Mouse (Mus musculus) heart, postnatal 0 days (tissue): Measurements from ENCODE around the gene Agap2. TPM values are rescaled to one million over a fixed set of nuclear protein-coding genes. Genes with fewer than 3 reads are reported as not detected.
"Not testable (repeated sequence)": the region's sequence is repeated elsewhere in the genome, so short reads cannot be mapped to it uniquely, and the experiment has no call there.

ENCODE experiments used
- ATAC-seq: fragments of 200-750 bp; cut with Nextera tagmentation; 2 replicates; pipeline ENCODE4 v1.8.0; 2017; ENCODE audit warnings: low read depth, moderate number of reproducible peaks, moderate library complexity; ENCODE audit not compliant: insufficient read depth
- DNase-seq: peaks from one replicate; pipeline ENCODE4 v3.0.0-alpha.2; 2016; ENCODE audit warnings: low spot score
- H3K27ac ChIP-seq: fragments of 300-500 bp; sonication (generic); 2 replicates; pipeline ENCODE4 v1.5.1; 2014; ENCODE audit warnings: low read depth, mild to moderate bottlenecking
- H3K27me3 ChIP-seq: fragments of 300-500 bp; sonication (generic); 2 replicates; pipeline ENCODE4 v1.6.1; 2014; ENCODE audit warnings: low read length, mixed read lengths; ENCODE audit not compliant: control insufficient read depth, insufficient read depth
- H3K36me3 ChIP-seq: fragments of 300-500 bp; sonication (generic); replicated peaks from 2 replicates; pipeline ENCODE4 v1.6.1; 2014; ENCODE audit warnings: low read length, mixed read lengths; ENCODE audit not compliant: control insufficient read depth, insufficient read depth
- H3K4me1 ChIP-seq: fragments of 300-500 bp; sonication (generic); 2 replicates; pipeline ENCODE4 v1.6.1; 2014; ENCODE audit warnings: antibody characterized with exemption; ENCODE audit not compliant: control insufficient read depth, insufficient read depth
- H3K4me2 ChIP-seq: fragments of 300-500 bp; sonication (generic); 2 replicates; pipeline ENCODE4 v1.6.1; 2014; ENCODE audit warnings: low read depth, mild to moderate bottlenecking, low read length, moderate library complexity
- H3K4me3 ChIP-seq: fragments of 300-500 bp; sonication (generic); 2 replicates; pipeline ENCODE4 v1.5.1; 2014; ENCODE audit warnings: low read depth, low read length
- H3K9ac ChIP-seq: fragments of 300-500 bp; sonication (generic); replicated peaks from 2 replicates; pipeline ENCODE4 v1.6.1; 2014; ENCODE audit warnings: low read depth, low read length, mixed read lengths
- H3K9me3 ChIP-seq: fragments of 300-500 bp; sonication (generic); replicated peaks from 2 replicates; pipeline ENCODE4 v1.6.1; 2016; ENCODE audit warnings: low read length; ENCODE audit not compliant: control insufficient read depth
- CTCF ChIP-seq: IDR thresholded peaks from 2 replicates; pipeline ENCODE4 v1.5.1; 2016; ENCODE audit warnings: antibody characterized with exemption, control low read depth, low read depth
- EP300 ChIP-seq: IDR thresholded peaks from 2 replicates; pipeline ENCODE4 v1.6.1; 2016; ENCODE audit warnings: antibody characterized with exemption, low read depth
- WGBS: fragments of 180-500 bp; shearing (Covaris S2); extraction: QIAGEN DNeasy Blood & Tissue Kit; methylation state at CpG from one replicate; pipeline ENCODE4 v1.1.7; 2014; 5-methylcytosine and 5-hydroxymethylcytosine counted together
- polyA plus RNA-seq: library from polyadenylated mRNA; unstranded; fragments of >200 nt; fragmentation: Nextera tagmentation; extraction: Ambion mirVana; gene quantifications from 2 replicates; pipeline ENCODE4 v1.2.1, GENCODE M21; 2015
- total RNA-seq: library from RNA; depleted of rRNA; stranded (reverse); fragments of >200 nt; gene quantifications from 2 replicates; pipeline ENCODE4 v1.2.3, GENCODE M21; 2014; ENCODE audit warnings: low replicate concordance

Gene Agap2
- total and polyA plus RNA-seq, 2 experiments from 2014 or later: 0.15 to 1.7 TPM

DNA sequence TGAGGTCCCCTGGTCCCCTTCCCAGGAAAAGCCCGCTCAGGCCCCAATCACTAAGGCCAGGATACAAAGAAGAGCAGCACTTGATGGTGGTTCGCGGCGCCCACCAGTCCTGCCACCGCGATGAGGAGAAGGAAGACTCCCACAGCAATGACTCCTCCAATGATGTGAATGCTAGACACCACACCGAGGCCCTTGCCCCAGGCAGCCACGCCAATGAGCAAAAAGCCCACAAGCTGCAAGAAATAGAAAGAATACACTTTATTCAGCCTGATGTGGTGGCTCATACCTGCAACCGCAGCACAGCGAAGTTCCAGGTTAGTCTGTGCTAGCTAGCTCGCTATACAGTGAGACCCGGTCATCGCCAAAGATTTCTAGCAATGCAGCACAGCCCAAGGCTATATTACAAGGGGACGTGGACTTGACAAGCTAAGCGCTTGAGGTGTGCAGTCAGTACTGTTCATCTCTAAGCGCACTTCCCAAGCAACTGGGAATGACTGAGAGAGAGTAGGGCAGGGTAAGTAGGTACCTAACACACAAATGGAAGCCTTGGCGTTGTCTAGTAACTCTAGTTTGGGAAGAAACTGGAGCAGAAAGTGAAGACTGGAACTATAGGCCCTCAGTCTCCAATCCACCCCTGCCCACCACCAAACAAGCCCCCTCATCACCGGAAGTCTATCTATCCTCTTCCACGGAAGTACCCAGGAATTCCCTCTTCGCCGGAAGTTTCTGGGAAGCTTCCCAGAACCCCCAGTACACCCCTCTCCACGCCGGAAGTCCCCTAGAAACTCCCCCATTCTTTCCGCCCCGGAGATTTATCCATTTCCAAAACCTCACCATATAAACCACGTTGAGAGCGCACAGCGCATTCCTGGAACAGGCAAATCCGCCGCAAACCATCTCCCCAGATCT, 5.5 kb upstream of the Agap2 start:
- WGBS: 8% methylated on average over 30 of the region's 30 CpGs
- Histone ChIP-seq H3K9me3 (no peaks in the 10 kb centered on the region), H3K27ac (peak overlapping the region; percentile 89), H3K36me3 (peaks cover 39% of the 10 kb centered on the region), H3K4me2 (peak overlapping the region; percentile 80), H3K4me3 (peak overlapping the region; percentile 89), H3K27me3 (no peaks in the 10 kb centered on the region), H3K9ac (peak overlapping the region; percentile 81), H3K4me1 (peaks cover 19% of the 10 kb centered on the region)
- TF ChIP-seq EP300 (no peak), CTCF (no peak)
- DNase-seq (no peak), ATAC-seq (peak; percentile 22; the same call in 1 of the 2 replicates)

- Histone ChIP-seq H3K4me2 (peak within 1 kb of the TSS; percentile 80), H3K4me3 (peak within 1 kb of the TSS; percentile 89), H3K27me3 (peaks cover 6% of the 10 kb centered on the region), H3K4me1 (peaks cover 15% of the 10 kb centered on the region), H3K36me3 (peaks cover 31% of the 10 kb centered on the region), H3K27ac (peak within 1 kb of the TSS; percentile 89), H3K9ac (peak within 1 kb of the TSS; percentile 81), H3K9me3 (no peaks in the 10 kb centered on the region)
- no peak for TF ChIP-seq CTCF
- no peak for TF ChIP-seq EP300
- DNase-seq (peak; percentile 98), ATAC-seq (peak; percentile 91)
- WGBS: 1% methylated on average over 36 of the region's 36 CpGs
These were observed 4.6 kb upstream of the Agap2 start, which contains the start of gene Tspan31 for GRCm38 (mm10) chr10:127070190-127071121. Gene Tspan31 (minus strand): TSS chr10:127070264.

DNA sequence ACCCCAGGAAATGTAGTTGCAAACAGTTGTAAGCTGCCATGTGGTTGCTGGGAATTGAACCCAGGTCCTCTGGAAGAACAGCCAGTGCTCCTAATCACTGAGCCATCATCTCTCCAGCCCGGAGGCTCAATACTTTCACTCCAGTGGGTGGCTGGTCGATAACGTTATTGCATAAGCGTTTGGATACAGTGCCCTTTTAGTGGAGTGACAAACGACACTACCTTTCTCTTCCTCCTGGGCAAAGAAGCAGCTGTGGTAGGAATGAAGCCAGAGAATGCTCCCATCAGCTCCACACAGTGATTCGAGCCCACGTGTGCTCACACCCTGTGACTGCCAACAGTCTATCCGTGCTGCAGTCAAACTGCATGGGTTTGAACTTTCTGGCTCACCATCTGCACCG, 3.9 kb upstream of the Agap2 start:
- TF ChIP-seq CTCF: no peak
- TF ChIP-seq EP300: no peak
- H3K4me2 ChIP-seq: peak overlapping the region; percentile 80
- DNase-seq: no peak
- H3K4me1 ChIP-seq: peaks cover 15% of the 10 kb centered on the region
- WGBS: 68% methylated on average over 9 of the region's 9 CpGs
- H3K4me3 ChIP-seq: peak overlapping the region; percentile 89; the same call in 1 of the 2 replicates
- H3K27ac ChIP-seq: no peak overlapping the region
- ATAC-seq: no peak
- no peak overlapping the region; the same call in 1 of the 2 replicates for H3K9ac ChIP-seq
- H3K36me3 ChIP-seq: peaks cover 23% of the 10 kb centered on the region
- peaks cover 13% of the 10 kb centered on the region for H3K27me3 ChIP-seq
- H3K9me3 ChIP-seq: no peaks in the 10 kb centered on the region

DNA sequence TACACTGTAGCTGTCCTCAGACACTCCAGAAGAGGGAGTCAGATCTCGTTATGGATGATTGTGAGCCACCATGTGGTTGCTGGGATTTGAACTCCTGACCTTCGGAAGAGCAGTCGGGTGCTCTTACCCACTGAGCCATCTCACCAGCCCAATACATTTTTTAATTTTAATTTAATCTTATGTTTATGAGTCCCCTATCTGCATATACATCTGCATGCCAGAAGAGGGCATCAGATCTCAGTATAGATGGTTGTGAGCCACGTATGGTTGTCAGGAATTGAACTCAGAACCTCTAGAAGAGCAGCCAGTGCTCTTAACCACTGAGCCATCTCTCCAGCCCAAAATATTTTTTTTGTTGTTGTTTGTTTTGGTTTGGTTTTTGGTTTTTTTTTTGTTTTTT, 2.8 kb upstream of the Agap2 start:
- DNase-seq, H3K4me2 ChIP-seq, H3K9ac ChIP-seq, H3K27ac ChIP-seq, H3K9me3 ChIP-seq, H3K4me3 ChIP-seq, ATAC-seq: not testable (repeated sequence)
- peaks cover 15% of the 10 kb centered on the region for H3K4me1 ChIP-seq
- peaks cover 22% of the 10 kb centered on the region for H3K27me3 ChIP-seq
- WGBS: 77% methylated on average over 4 of the region's 4 CpGs
- H3K36me3 ChIP-seq: peaks cover 12% of the 10 kb centered on the region

GRCm38 (mm10) chr10:127072969-127073368, 2.1 kb upstream of the Agap2 start:
- not testable (repeated sequence) for H3K9me3 ChIP-seq, DNase-seq, ATAC-seq, H3K4me3 ChIP-seq, H3K4me2 ChIP-seq, H3K27ac ChIP-seq, H3K36me3 ChIP-seq, H3K9ac ChIP-seq
- 77% methylated on average over 2 of the region's 2 CpGs for WGBS
- Histone ChIP-seq H3K4me1 (peaks cover 15% of the 10 kb centered on the region), H3K27me3 (peaks cover 29% of the 10 kb centered on the region)
